Mouse (Mus musculus) hindbrain, postnatal 0 days (tissue): ENCODE measurements around the gene Cgas. TPM values are rescaled to one million over a fixed set of nuclear protein-coding genes. Genes with fewer than 3 reads are reported as not detected.

Source experiments
- ATAC-seq: fragments of 200-750 bp; cut with Nextera tagmentation; 2 replicates; pipeline ENCODE4 v1.8.0; 2017; ENCODE audit warnings: mild to moderate bottlenecking, moderate TSS enrichment, moderate library complexity
- DNase-seq: peaks from one replicate; pipeline ENCODE4 v3.0.0-alpha.2; 2015; ENCODE audit warnings: low spot score
- H3K27ac ChIP-seq: fragments of 300-500 bp; sonication (generic); 2 replicates; pipeline ENCODE4 v1.5.1; 2014; ENCODE audit warnings: mild to moderate bottlenecking
- H3K27me3 ChIP-seq: fragments of 300-500 bp; sonication (generic); 2 replicates; pipeline ENCODE4 v1.6.1; 2014; ENCODE audit warnings: low read length, mixed read lengths; ENCODE audit not compliant: insufficient read depth
- H3K36me3 ChIP-seq: fragments of 300-500 bp; sonication (generic); 2 replicates; pipeline ENCODE4 v1.6.1; 2014; ENCODE audit warnings: low read length, mixed read lengths; ENCODE audit not compliant: insufficient read depth
- H3K4me1 ChIP-seq: fragments of 300-500 bp; sonication (generic); 2 replicates; pipeline ENCODE4 v1.6.1; 2014; ENCODE audit warnings: antibody characterized with exemption, low read length, mixed read lengths; ENCODE audit not compliant: insufficient read depth
- H3K4me2 ChIP-seq: fragments of 300-500 bp; sonication (generic); 2 replicates; pipeline ENCODE4 v1.6.1; 2014; ENCODE audit warnings: low read depth, mild to moderate bottlenecking, low read length, moderate library complexity, mixed read lengths
- H3K4me3 ChIP-seq: fragments of 300-500 bp; sonication (generic); 2 replicates; pipeline ENCODE4 v1.5.1; 2014; ENCODE audit warnings: low read length
- H3K9ac ChIP-seq: fragments of 300-500 bp; sonication (generic); replicated peaks from 2 replicates; pipeline ENCODE4 v1.6.1; 2014; ENCODE audit warnings: mild to moderate bottlenecking, low read length, moderate library complexity, mixed read lengths
- H3K9me3 ChIP-seq: fragments of 300-500 bp; sonication (generic); 2 replicates; pipeline ENCODE4 v1.6.1; 2016; ENCODE audit warnings: low read length, mixed read lengths
- CTCF ChIP-seq: IDR thresholded peaks from 2 replicates; pipeline ENCODE4 v1.5.1; 2016; ENCODE audit warnings: antibody characterized with exemption, control low read depth, low read depth
- WGBS: fragments of 180-500 bp; shearing (Covaris S2); extraction: QIAGEN DNeasy Blood & Tissue Kit; methylation state at CpG from one replicate; pipeline ENCODE4 v1.1.7; 2014; 5-methylcytosine and 5-hydroxymethylcytosine counted together
- microRNA-seq, 2 experiments: library from miRNA; unstranded; fragments of <30 nt; microRNA quantifications; one replicate each; pipeline ENCODE4; 2016
- polyA plus RNA-seq: library from polyadenylated mRNA; unstranded; fragments of >200 nt; fragmentation: Nextera tagmentation; extraction: Ambion mirVana; gene quantifications from 2 replicates; pipeline ENCODE4 v1.2.1, GENCODE M21; 2015
- total RNA-seq: library from RNA; depleted of rRNA; stranded (reverse); fragments of >200 nt; gene quantifications from 2 replicates; pipeline ENCODE4 v1.2.3, GENCODE M21; 2014; rRNA removed

The Cgas gene
- total and polyA plus RNA-seq, 2 experiments from 2014 or later = 0.63 to 0.71 TPM

GRCm38 (mm10) chr9:78393741-78394140 lies 49.3 kb downstream of the Cgas start:
- Histone ChIP-seq H3K36me3 (no peaks in the 10 kb centered on the region), H3K4me3 (no peak overlapping the region), H3K4me2 (no peak overlapping the region), H3K27ac (no peak overlapping the region), H3K9ac (no peak overlapping the region), H3K9me3 (no peaks in the 10 kb centered on the region), H3K27me3 (peaks cover 33% of the 10 kb centered on the region), H3K4me1 (no peaks in the 10 kb centered on the region)
- DNase-seq = no peak
- WGBS = 94% methylated on average over 10 of the region's 10 CpGs
- TF ChIP-seq CTCF = no peak
- ATAC-seq = no peak

GRCm38 (mm10) chr9:78389981-78390380 lies 53.1 kb downstream of the Cgas start:
- no peaks in the 10 kb centered on the region for H3K36me3 ChIP-seq

GRCm38 (mm10) chr9:78386947-78387346 lies 56.1 kb downstream of the Cgas start:
- Histone ChIP-seq H3K27me3 (no peaks in the 10 kb centered on the region), H3K9ac (no peak overlapping the region), H3K4me3 (no peak overlapping the region), H3K4me1 (no peaks in the 10 kb centered on the region), H3K27ac (no peak overlapping the region), H3K4me2 (no peak overlapping the region), H3K36me3 (no peaks in the 10 kb centered on the region), H3K9me3 (no peaks in the 10 kb centered on the region)
- TF ChIP-seq CTCF = no peak
- DNase-seq (no peak), ATAC-seq (no peak)
- WGBS = 83% methylated on average over 7 of the region's 7 CpGs

More at GRCm38 (mm10) chr9:78389981-78390380, 53.1 kb downstream of the Cgas start:
- H3K4me1 ChIP-seq = no peaks in the 10 kb centered on the region
- H3K9me3 ChIP-seq = no peaks in the 10 kb centered on the region
- H3K9ac ChIP-seq = no peak overlapping the region
- peaks cover 16% of the 10 kb centered on the region for H3K27me3 ChIP-seq
- DNase-seq = no peak
- TF ChIP-seq CTCF = no peak
- H3K27ac ChIP-seq = no peak overlapping the region
- ATAC-seq = no peak
- H3K4me2 ChIP-seq = no peak overlapping the region
- H3K4me3 ChIP-seq = no peak overlapping the region
- 50% methylated on average over 5 of the region's 5 CpGs for WGBS

- ATAC-seq (no peak), DNase-seq (peak; percentile 26)
- Histone ChIP-seq H3K27ac (no peak overlapping the region), H3K9ac (no peak overlapping the region), H3K4me3 (no peak overlapping the region), H3K4me1 (no peaks in the 10 kb centered on the region), H3K27me3 (no peaks in the 10 kb centered on the region), H3K4me2 (no peak overlapping the region), H3K36me3 (no peaks in the 10 kb centered on the region), H3K9me3 (no peaks in the 10 kb centered on the region)
- TF ChIP-seq CTCF = peak; percentile 62
- WGBS = 52% methylated on average over 3 of the region's 3 CpGs
Observed at GRCm38 (mm10) chr9:78385893-78386292, 57.1 kb downstream of the Cgas start.

Small RNA genes lying within 50 kb of the gene (microRNA-seq; reads per million reads assigned to microRNA genes)
- 0 to 0.18 reads per million in 2 experiments for gene Gm26377

Other genes starting within 250 kb of the Cgas start
- not detected in 2 replicates for gene Gsta1, start 212.6 kb downstream of the Cgas start, total RNA-seq
- not detected in 2 replicates for gene Gsta1, start 212.6 kb downstream of the Cgas start, polyA plus RNA-seq
- gene Gm3776, start 186.1 kb downstream of the Cgas start, total RNA-seq = not detected in 2 replicates
- not detected in 2 replicates for gene Gm3776, start 186.1 kb downstream of the Cgas start, polyA plus RNA-seq
- not detected in 2 replicates for gene Gm10639, start 153.3 kb downstream of the Cgas start, total RNA-seq
- not detected in 2 replicates for gene Gm10639, start 153.3 kb downstream of the Cgas start, polyA plus RNA-seq
- gene Omt2a, start 128.4 kb downstream of the Cgas start, total RNA-seq = not detected in 2 replicates
- not detected in 2 replicates for gene Omt2a, start 128.4 kb downstream of the Cgas start, polyA plus RNA-seq
- gene Omt2b, start 115.6 kb downstream of the Cgas start, total RNA-seq = not detected in 2 replicates
- gene Omt2b, start 115.6 kb downstream of the Cgas start, polyA plus RNA-seq = not detected in 2 replicates
- not detected in 2 replicates for gene Gsta2, start 87.4 kb downstream of the Cgas start, total RNA-seq
- gene Gsta2, start 87.4 kb downstream of the Cgas start, polyA plus RNA-seq = not detected in 2 replicates
- 1.4 and 1.8 TPM in 2 replicates for gene Dppa5a, start 75.1 kb downstream of the Cgas start, total RNA-seq
- gene Dppa5a, start 75.1 kb downstream of the Cgas start, polyA plus RNA-seq = 5.8 and 6.2 TPM in 2 replicates
- 1.7 and 2.9 TPM in 2 replicates for gene Ooep, start 64.5 kb downstream of the Cgas start, total RNA-seq
- gene Ooep, start 64.5 kb downstream of the Cgas start, polyA plus RNA-seq = 4.5 and 4.7 TPM in 2 replicates
- gene Ddx43, start 47.5 kb downstream of the Cgas start, total RNA-seq = 0.72 TPM in 1 of 2 replicates, not detected in the other
- 0.38 and 0.59 TPM in 2 replicates for gene Ddx43, start 47.5 kb downstream of the Cgas start, polyA plus RNA-seq
- 25.7 and 36.3 TPM in 2 replicates for gene Mto1, start 5.0 kb upstream of the Cgas start, total RNA-seq
- gene Mto1, start 5.0 kb upstream of the Cgas start, polyA plus RNA-seq = 20.9 and 22.0 TPM in 2 replicates
- gene Gm17324, start 5.5 kb upstream of the Cgas start, total RNA-seq = 2.5 TPM in 1 of 2 replicates, not detected in the other
- gene Gm17324, start 5.5 kb upstream of the Cgas start, polyA plus RNA-seq = 2.3 and 3.4 TPM in 2 replicates
- gene Eef1a1, start 45.9 kb upstream of the Cgas start, total RNA-seq = 5,514 and 5,628 TPM in 2 replicates
- 2,472 and 2,549 TPM in 2 replicates for gene Eef1a1, start 45.9 kb upstream of the Cgas start, polyA plus RNA-seq
- 9.9 and 10.2 TPM in 2 replicates for gene Slc17a5, start 144.8 kb upstream of the Cgas start, total RNA-seq
- gene Slc17a5, start 144.8 kb upstream of the Cgas start, polyA plus RNA-seq = 15.5 and 16.6 TPM in 2 replicates
- 2.1 and 3.2 TPM in 2 replicates for gene Cd109, start 172.3 kb upstream of the Cgas start, total RNA-seq
- gene Cd109, start 172.3 kb upstream of the Cgas start, polyA plus RNA-seq = 1.3 and 1.7 TPM in 2 replicates